Mouse (Mus musculus): ENCODE results near the gene Erlin1.

DNA sequence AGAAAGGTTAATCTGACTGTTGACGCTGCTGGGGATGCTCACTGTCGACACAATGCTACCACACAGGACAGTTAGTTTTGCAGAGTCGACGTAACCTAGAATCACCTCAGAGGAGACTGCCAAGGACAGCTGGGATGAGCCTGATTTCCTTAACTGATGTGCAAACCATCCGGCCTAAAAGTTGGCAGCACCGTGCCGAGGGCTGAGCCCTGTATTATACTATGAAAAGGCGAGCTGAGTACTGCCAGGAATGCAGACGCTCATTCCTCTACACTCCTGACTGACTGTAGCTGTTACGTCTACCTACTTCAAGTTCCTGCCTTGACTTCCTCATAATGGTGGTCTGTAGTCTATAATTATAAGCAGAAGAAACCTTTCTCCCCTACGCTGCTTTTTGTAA lies 5.4 kb upstream of the Erlin1 start:
- no peak for TF ChIP-seq CTCF (IDR thresholded peaks at IDR 0.05; ENCODE audit: control insufficient read depth, insufficient read depth, low read length)
- TF ChIP-seq POLR2A (IDR thresholded peaks at IDR 0.05; ENCODE audit: borderline replicate concordance, control insufficient read depth, low read depth, low read length) = no peak
